Mouse (Mus musculus) c-Kit-positive CD71-positive TER-119-positive erythroid progenitor cells, embryonic 14.5 days (primary cell): ENCODE data around the gene Fhit.

Experiments
- DNase-seq: peaks from one replicate; pipeline ENCODE4 v3.0.0-alpha.2; 2013; ENCODE audit warnings: low spot score

Fhit gene

DNA sequence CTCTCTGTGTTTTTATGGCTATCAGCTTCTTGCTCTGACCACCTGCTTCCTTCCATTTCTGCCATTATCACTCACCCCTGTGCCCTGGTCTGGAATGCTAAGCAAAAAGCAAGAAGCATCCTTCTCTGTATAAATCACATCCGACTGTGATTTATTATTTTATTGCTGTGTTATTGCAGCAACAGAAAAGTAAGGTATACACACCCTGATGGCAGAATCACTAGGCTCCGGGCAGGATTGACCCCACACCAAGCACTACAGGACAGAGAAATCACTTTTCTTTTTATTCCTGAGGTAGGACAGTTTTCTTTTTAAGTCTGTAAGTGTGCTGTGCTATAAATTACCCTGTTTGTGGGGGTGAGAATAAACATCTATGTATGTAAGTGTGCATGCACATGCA, 460.1 kb downstream of the Fhit start:
- no peak for DNase-seq

DNA sequence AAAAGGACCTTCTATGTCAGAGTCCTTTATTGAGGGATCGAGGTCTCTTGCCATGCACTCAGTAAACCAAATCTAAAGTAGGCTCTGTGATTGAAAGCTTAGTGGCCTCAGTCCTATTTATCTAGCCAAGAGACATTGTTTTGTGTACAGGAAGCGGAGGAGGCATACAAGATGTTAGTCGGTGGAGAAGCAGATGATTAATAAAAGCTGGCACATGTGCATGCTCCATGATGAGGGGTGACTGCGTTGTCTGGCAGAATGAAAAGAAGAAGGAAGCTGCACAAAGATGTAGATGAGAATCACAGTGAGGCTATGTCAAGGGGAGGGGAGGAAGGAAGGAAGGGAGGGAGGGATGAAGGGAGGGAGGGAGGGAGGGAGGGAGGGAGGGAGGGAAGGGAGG, 481.8 kb downstream of the Fhit start:
- DNase-seq, result no peak

DNA sequence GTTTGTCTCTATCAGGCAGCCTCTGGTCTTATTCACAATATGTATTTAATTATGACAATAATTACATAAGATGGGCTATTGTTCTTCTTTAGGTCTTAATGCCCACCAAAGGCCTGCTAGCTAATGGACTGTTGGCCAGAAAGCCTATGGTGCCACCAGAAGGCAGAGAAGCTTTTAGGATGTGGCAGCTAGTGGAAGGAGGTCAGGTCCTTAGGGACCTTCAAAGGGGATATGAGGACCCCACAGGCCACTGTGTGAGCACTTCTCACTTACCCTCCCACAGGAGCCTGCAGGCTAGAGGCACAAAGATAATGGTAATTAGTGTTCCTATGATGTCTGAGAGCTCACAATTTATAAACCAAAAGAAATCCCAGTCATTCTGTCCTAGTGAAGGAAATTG, 482.2 kb downstream of the Fhit start:
- DNase-seq, result no peak

DNA sequence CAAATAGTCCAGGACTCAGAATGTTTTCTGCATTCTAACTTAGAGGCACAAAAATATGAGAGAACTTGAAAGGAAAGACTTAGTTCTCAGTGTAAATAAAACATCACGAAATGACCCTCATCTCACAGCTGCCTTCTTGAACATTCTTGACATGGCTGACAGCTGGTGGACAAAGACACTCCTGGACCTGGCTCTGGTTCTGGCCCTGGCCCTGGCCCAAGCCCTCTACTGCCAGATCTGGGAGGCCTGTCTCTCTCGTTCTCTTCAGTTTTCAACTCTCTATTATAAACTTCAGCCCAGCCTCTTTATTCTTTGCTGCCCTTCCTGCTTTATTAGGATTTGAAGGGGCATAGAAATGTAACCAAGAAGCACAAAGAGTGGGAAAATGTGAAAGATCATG, 484.2 kb downstream of the Fhit start:
- no peak for DNase-seq

DNA sequence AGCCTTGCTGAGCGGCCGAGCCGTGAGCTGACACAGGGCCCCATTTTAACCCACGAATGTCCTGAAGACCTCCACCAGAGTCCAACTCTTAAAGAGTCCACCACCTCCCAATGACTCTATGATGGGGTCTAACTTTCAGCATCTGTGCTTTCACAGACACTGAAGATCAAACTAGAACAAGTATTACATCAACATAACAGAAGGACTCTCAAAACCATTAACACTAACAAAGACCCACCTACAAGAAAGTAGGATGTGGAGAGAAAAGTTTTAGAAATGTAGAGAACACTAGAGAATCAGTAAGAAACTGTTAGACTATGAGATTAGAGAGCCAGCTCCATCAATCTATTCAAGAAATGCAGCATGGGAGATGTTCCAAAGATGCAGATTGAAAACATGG, 501.6 kb downstream of the Fhit start:
- no peak for DNase-seq

DNA sequence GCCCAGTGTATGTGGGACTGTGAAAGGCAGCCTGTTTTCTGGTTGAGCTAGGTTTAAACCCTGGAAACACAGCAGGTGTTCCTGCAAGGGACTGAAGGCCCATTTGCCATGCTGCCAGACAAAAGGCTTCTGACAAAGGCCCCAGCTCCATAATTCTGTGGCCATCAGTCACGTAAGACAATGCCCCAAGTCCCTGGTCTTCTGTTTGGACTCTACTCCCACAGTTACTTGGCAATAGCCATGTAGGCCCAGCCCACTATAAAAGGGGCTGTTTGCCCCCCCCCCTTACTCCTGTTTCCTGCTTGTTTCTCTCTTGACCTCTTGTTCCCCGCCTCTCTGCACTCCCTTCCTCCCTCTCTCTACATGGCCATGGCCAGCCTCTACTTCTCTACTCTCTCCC, 502.5 kb downstream of the Fhit start:
- DNase-seq, result no peak

DNA sequence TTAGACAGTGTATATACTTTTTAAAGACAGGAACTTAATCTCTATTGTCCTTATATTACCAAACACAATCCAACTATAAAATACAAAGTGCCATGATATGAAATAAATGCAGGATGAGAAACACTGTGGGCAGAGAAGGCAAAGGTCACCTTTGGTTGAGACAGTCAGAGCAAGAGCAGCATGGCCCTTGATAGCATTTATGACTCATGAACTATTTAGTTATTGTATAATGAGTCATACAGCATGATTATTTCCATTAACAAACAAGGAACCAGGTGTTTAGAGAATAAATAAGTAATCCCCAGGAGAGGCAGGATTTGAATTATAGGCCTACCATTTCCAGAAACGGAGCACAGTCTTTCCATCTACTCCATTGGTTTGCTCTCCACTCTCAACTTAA, 503.6 kb downstream of the Fhit start:
- DNase-seq, result no peak

DNA sequence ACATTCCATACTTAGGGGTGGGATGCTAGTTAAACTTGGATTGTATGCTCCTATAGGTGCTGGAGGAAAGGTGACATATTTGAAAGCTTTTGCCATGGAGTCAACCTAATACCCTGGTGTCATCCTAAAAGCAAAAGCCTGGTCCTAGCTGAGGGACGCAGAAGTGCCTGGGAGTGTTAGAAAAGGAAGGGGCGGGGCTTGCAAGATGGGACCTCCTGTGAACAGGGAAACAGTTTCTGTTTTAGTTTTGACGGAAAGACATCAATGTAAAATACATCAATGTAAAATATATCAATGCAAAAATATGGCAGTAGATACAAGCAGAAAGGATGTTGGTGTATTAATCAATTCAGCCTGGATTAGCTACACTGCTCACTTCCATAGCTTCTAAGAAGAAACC, 504.5 kb downstream of the Fhit start:
- no peak for DNase-seq

DNA sequence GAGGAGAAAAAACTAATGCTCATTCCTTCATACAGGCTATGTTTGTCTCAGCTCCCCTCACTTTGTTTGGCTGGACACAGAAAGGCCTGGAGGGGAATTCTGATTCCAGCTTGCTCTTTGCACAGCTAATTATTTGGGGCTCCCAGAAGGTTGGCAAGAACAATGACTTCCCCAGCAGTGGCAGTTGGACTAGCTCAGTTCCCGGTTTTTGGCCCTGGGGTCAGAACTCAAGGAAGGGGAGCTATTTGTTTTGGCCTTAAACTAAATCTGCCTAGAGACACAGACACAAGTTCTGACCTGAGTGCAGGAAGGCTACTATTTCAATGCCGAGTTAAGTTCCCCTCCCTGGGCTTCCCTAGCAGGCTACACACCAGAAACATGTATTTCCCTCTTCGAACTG, 506.0 kb downstream of the Fhit start:
- DNase-seq, result no peak

DNA sequence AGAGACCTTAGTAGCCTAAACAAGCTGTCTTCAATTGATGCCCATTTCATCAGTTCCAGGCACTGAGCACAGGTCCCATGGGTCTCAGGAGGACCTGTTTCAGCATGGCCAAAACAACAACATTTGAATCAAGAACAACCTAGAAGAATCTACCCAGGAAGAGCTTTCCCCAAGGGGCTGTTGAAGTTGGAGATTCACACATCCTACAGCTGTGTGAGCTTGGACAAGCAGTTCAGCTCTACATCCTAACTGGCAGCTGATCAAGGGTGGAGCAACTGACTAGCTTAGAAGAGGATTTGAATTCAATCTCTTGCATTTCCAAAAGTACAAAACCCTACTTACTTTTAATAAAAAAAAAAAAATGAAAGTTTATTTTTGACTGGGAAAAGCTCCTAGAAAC, 514.0 kb downstream of the Fhit start:
- DNase-seq, result no peak

DNA sequence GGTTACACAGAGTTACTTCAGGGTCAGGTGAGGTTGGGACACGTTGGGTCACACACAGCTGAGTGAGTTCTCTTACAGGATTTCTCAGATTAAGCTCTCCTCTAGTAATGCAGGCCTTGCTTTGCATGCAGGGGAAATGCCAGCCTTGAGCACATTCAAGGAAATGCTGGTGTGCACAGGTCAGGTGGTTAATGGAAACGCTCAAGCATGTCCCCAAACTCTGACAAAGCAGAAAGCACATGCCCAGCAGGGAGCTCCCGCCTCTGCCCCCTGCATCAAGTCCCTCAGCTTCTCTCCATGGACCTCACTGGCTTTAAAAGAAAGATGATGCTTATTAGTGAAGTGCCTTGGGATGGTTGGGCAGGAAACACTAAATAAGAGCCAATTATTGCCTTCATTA, 530.1 kb downstream of the Fhit start:
- DNase-seq, result no peak

DNA sequence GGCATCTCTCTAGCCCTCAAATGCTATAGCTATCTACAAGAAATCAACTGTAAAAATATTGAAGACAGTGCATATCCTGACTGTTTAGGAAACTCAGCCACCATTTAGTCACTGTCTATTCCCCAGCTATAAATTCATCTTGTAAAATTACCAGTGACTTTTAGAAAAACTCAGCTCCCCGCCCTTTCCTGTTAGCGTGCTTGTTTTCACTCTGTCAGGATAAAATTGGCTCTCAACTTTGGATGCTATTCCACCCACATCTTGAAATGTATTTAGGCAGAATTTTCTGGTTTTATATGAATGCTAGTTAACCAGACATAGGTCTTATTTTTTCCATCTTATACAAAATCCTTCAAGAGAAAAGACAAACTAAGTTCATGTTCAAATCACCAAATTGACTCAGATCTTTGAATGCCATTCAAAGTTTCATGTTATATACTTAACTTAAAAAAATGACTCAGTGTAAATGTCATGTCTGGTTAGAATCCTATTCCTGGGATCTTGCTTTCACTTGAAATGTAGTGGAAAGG, 530.9 kb downstream of the Fhit start:
- no peak for DNase-seq

DNA sequence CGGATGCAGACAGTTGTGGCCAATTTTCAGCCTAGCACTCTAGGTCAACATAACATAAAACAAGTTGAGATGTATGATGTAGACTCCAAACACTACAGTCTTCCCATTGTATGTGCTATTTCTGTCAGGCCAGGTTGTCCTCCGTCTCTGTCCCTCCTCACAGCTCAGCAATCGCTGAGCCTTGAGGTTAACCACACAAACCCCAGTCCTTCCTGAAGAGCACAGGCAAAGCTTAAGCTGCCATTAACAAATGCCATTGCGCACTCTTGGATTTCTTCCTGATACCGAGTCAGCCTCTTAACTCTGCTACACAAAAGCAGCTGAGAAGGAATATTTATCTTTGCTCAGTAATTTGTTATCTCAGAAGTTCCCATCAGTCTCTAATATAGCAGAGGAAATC, 568.4 kb downstream of the Fhit start:
- DNase-seq, result no peak

DNA sequence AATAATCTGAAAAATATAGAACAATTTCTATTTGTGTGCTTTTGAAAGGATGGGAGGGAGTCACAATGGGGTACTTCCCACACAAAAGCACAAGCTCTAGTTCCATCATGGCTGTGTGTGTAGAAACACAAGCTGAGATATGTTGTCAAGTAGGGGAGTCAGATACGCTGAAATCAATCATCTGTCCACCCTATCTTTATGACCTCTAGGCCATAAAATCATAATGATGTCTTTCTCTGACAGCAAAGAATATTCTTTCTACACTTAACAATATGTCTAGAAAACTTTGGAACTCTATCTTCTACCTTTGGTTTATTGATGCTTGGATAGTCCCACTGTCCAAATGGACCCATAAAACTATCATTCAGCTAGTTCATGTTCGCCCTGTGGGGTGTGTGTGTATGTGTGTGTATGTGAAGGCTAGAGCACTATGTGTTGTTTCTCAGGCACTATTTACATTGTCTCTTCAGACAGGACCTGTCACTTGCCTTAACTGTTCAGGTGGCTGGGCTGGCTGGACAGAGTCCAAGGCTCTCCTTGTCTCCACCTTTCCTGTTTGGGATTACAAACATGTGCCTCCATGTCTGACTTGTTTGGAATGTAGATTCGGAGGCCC, 592.8 kb downstream of the Fhit start:
- no peak for DNase-seq

DNA sequence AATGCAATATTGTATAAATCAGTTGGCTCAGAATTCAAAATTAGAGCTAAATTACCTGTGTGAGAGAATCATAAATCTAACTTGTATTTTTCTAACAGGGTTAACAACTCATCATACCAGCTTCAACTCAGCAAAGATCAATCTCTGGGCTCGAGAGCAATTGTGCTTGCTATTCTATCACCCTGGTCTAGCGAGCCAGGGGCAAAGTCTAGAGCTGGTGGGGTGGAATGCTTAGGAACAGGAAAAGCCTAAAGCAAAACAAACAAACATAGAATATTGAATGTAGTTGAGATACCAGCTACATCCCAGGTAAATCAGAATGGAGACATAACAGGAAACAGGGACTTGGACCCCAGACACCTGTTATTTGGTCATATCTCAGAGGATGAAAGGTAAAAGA, 594.1 kb downstream of the Fhit start:
- no peak for DNase-seq

DNA sequence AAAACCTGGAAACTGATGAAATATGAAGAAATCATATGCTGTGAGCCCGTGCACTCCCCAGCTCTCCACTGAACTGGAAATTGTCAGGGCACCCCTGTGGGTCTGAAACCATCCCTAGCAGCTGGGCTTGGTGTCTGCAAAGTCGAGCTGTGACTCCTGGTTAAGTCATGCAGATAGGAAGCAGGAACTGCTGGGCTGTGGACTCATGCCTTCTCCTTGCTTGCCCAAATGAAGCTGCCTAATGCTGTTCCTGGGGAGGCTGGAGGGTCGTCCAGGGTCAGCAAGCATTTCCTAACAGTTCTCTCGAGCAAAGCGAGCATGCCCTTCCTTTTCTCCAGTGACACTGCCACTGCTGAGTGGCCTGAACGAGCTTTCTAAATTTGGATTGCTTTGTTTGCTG, 607.1 kb downstream of the Fhit start:
- DNase-seq, result no peak

DNA sequence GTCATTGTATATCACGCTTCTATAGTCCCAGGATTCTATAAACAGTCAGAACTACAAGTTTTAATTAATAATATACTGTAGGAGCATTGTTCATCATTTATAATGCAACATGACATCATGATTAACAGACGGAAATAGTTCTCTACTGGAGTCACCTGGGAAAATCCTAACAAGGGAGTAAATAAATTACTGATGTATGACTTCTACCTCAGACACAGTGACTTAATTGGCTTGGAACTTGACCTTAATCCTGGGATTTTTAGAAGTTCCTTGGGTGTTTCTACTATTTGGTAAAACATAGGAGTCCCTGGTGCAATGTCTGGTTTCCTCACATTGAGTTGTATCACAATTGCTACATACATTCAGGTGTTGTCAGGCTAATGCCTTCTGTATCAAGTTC, 613.2 kb downstream of the Fhit start:
- no peak for DNase-seq

DNA sequence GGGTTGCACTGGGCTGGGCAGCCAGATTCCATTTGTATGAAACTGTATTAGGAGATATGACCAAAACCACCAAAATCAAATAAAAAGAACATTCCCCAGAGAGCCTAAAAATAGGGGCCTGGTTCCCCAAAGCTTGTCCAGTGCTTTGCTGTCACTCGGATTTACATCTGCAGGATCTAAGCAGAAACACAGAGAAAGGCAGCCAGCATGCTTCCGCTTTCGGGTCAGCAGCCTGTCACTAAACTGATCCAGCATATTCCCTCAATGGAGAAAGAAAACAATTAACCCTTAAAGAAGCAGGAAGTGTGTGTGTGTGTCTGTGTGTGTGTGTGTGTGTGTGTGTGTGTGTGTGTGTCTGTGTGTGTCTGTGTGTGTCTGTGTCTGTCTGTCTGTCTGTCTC, 615.9 kb downstream of the Fhit start:
- DNase-seq, result no peak

DNA sequence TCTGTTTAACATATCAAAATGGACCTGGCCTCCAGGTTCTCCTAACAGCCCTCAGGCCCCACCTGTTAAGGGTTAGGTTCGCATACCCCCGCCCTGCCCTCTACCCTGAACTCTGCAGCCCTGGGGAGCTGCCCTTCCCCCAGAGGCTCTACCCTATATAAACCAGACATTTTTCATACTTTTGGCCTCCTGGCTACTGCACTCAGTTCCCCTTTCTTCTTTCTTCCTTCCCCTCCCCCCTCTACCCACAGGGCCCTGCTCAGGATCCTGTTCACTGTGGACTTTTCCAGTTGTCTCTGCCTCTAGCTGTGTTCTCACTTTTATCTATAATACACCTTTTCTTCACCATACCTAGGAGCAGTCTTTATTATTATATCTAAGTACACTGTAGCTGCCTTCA, 627.0 kb downstream of the Fhit start:
- DNase-seq, result no peak

DNA sequence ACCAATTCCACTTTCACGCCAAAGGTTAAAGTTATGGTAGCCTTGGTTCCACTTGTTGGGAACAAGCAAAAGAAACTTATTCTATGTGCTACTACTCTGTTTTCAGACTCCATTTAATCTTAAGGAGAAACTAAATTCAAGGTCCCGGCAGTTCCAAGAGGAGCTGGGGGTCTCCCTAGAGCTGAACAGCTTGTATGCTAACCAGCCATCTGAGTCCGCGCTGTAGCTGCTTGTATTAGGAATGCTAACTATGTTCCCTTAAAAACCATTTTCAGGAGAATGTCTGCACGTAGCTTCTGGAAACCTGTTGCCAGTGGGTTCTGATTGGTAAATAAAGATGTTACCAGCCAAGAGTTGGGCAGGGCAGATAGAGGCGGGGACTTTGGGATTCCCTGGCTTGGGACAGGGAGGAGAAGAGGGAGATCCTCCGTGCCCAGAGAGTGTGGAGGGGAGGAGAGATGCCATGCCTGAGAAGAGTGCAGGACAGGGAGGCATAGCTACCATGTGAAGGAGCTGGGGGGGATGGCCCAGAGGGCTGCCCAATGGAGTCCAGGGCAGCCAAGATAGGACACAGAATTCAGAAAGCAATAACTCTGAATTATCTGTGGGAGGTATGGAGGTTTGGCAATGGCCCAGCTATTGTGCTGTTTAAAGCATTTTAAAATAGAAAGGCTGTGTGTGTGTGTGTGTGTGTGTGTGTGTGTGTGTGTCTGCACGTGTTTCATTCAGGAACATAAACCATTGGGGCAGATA, 629.9 kb downstream of the Fhit start:
- no peak for DNase-seq

DNA sequence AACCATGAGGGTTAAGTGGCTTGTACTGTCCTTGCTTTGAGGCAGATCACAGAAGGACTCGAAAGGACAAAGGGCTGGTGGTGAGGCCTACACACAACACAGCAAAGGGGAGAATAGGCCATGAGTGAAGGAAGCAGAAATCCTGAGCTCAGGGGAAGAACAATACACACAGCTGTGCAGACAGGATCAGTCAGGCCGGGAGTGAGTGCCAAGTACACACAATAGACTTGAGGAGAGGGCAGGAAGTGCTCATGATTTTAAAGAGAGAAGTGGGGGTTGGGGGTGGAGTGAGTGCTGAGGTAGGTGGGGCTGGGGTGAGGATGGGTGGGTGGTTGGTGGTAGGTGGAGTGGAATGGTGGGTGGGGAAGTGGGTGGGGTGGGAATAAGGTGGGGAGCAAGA, 635.0 kb downstream of the Fhit start:
- DNase-seq, result no peak

DNA sequence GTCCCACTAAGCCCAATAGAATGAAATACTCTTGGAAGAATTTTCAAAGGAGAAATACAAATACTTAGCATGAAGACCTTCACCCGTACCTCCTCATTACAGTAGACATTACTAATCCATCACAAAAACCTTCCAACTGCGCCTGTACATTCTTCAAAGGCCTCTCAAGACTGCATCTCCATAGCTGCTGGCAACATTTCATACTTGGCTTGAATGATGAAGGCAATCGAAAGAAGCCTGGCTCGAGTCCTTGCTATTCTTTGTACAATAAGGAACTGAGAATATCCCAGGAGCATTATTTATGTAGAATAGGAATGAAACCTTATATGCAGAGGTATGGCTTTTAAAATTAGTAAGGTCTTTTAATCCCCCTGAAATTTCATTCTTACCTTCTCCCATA, 636.0 kb downstream of the Fhit start:
- DNase-seq, result no peak

DNA sequence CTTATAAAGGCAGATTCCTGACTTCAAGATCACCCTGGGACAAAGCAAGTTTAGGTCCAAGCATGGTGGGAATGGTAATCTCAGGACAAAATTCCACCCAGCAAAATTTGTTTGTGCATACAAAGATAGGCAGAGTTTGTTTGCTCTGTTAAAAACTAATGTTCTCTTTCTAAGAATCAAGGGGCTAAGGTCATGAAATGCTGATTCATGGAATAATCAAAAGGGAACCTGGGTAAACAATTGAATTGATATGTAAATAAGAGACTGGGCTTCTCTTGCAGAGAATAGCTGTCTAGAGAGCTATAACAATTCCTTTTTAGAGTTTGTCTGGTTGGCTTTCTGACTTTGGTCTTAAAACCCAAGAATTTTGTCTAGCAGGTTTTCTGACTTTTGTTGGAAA, 647.8 kb downstream of the Fhit start:
- no peak for DNase-seq

DNA sequence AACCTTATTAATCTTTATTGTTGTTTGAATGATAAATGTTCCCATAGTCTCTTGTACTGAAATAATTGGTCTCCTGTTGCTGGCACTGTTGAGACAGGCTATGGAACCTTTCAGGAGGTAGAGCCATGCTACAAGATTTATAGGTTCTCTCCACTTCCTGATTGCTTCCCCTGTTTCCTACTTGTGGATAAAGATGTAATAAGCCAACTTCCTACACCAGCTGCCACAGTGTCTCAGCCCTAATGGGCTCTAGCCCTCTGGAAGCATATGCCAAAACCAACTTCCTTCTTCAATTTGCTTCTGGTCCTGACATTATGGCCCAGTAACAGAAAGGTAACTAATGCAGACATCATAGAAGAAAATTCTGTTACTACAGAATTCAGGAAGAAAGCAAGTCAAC, 652.6 kb downstream of the Fhit start:
- DNase-seq, result no peak
